Mouse (Mus musculus) heart, embryonic 16.5 days (tissue): ENCODE data around the gene Hey2. TPM values are rescaled to one million over a fixed set of nuclear protein-coding genes. Genes with fewer than 3 reads are reported as not detected.

Experiments used
- ATAC-seq: fragments of 200-750 bp; cut with Nextera tagmentation; replicated peaks from 2 replicates; pipeline ENCODE4 v1.8.0; 2017; ENCODE audit warnings: moderate number of reproducible peaks; ENCODE audit not compliant: insufficient read depth, low FRiP score; ENCODE audit errors: extremely low read depth
- H3K27ac ChIP-seq: fragments of 300-500 bp; sonication (generic); 2 replicates; pipeline ENCODE4 v1.5.1; 2014; ENCODE audit warnings: mild to moderate bottlenecking, low read length, control low read depth, moderate library complexity
- H3K27me3 ChIP-seq: fragments of 300-500 bp; sonication (generic); 2 replicates; pipeline ENCODE4 v1.6.1; 2014; ENCODE audit warnings: low read length, mixed read lengths; ENCODE audit not compliant: control insufficient read depth, insufficient read depth
- H3K36me3 ChIP-seq: fragments of 300-500 bp; sonication (generic); 2 replicates; pipeline ENCODE4 v1.6.1; 2014; ENCODE audit not compliant: control insufficient read depth, insufficient read depth
- H3K4me1 ChIP-seq: fragments of 300-500 bp; sonication (generic); 2 replicates; pipeline ENCODE4 v1.6.1; 2014; ENCODE audit warnings: low read length, mixed read lengths; ENCODE audit not compliant: control insufficient read depth, insufficient read depth
- H3K4me2 ChIP-seq: fragments of 300-500 bp; sonication (generic); 2 replicates; pipeline ENCODE4 v1.6.1; 2014; ENCODE audit warnings: low read depth, mild to moderate bottlenecking, control low read depth, low read length
- H3K4me3 ChIP-seq: fragments of 300-500 bp; sonication (generic); 2 replicates; pipeline ENCODE4 v1.5.1; 2014; ENCODE audit warnings: mild to moderate bottlenecking, control low read depth, low read length
- H3K9ac ChIP-seq: fragments of 300-500 bp; sonication (generic); 2 replicates; pipeline ENCODE4 v1.6.1; 2014; ENCODE audit warnings: low read length, control low read depth
- H3K9me3 ChIP-seq: fragments of 300-500 bp; sonication (generic); replicated peaks from 2 replicates; pipeline ENCODE4 v1.6.1; 2016; ENCODE audit warnings: low read length; ENCODE audit not compliant: control insufficient read depth
- WGBS: fragments of 180-500 bp; shearing (Covaris S2); extraction: QIAGEN DNeasy Blood & Tissue Kit; methylation state at CpG from one replicate; pipeline ENCODE4 v1.1.7; 2014; 5-methylcytosine and 5-hydroxymethylcytosine counted together
- polyA plus RNA-seq: library from polyadenylated mRNA; unstranded; fragments of >200 nt; fragmentation: Nextera tagmentation; extraction: Ambion mirVana; gene quantifications from 2 replicates; pipeline ENCODE4 v1.2.1, GENCODE M21; 2015

Gene Hey2
- polyA plus RNA-seq, 1 experiment from 2014 or later, result 49.0 TPM

DNA sequence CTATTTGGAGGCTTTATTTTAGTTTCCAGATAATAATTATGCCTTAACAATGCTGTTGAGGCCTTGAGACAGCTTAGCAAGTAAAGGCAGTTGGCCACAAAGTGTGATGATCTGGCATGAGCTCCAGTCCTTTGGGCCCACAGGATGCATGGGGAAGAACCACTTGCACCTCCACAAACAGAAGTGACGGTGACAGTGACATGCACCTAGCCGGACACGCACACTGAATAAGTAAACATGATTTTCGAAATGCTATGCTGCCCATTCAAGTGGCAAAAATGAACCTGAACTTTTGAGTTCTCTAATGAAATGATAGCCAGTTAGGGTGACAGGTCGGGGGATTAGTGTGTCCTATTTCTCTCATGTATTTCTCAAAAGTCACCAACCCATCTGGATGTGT, 1.8 kb downstream of the Hey2 start:
- 38% methylated on average over 5 of the region's 5 CpGs for WGBS
- H3K36me3 ChIP-seq, result peaks cover 10% of the 10 kb centered on the region; the same call in 1 of the 2 replicates
- H3K4me1 ChIP-seq, result 0 out of 2 replicates have a peak, but pooled peaks cover 2% of the 10 kb centered on the region
- H3K9ac ChIP-seq, result peak overlapping the region; percentile 83
- peak overlapping the region; percentile 66 for H3K4me2 ChIP-seq
- H3K9me3 ChIP-seq, result no peaks in the 10 kb centered on the region
- peak overlapping the region; percentile 95 for H3K27ac ChIP-seq
- H3K27me3 ChIP-seq, result no peaks in the 10 kb centered on the region
- H3K4me3 ChIP-seq, result peak overlapping the region; percentile 70
- no peak for ATAC-seq

DNA sequence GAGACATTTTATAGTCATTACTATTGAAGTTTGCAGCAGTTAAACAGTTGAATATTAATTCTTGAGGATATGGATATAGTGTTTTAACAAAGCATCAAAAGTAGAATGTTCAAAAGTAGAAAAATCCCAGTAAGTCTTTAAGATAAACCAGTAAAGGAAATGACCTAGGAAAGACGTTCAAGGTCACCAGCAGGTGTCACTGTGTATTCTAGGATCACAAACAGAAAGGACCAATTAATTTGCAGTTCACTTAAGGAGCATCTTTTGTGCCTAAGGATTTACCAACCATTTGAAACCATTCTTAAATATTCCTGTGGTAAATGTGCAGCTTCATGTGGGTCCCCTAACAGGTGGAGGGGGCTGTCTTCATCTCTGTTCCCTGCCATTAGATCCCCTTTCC, 4.4 kb downstream of the Hey2 start:
- Histone ChIP-seq H3K4me1 (no peaks in the 10 kb centered on the region), H3K27me3 (no peaks in the 10 kb centered on the region), H3K36me3 (peaks cover 26% of the 10 kb centered on the region; the same call in 1 of the 2 replicates), H3K4me3 (peak overlapping the region; percentile 36), H3K9me3 (no peaks in the 10 kb centered on the region), H3K4me2 (peak overlapping the region; percentile 62), H3K27ac (peak overlapping the region; percentile 72), H3K9ac (peak overlapping the region; percentile 61)
- no peak for ATAC-seq
- WGBS, result 6% methylated on average over 1 of the region's 1 CpGs

DNA sequence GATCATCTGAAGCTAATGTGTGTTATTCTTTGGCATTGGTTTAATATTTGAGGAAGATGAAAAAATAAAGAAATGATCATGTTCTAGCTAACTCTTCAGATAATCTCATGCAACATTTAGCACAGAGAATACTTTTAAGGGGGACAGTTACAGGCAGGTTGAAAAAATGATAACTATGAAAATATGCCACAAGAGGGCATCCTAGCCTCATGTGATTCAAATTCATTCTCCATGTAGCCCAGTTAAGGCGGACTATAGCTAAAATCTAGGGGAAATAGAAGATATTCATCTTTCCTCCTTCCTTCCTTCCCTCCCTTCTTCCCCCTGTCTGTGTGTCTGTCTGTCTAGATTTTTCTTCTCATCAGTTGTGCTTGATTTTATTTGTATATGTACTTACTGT, 17.6 kb downstream of the Hey2 start:
- Histone ChIP-seq H3K36me3 (no peaks in the 10 kb centered on the region), H3K4me1 (no peaks in the 10 kb centered on the region), H3K27ac (no peak overlapping the region), H3K27me3 (no peaks in the 10 kb centered on the region), H3K4me2 (no peak overlapping the region), H3K9me3 (no peaks in the 10 kb centered on the region), H3K9ac (no peak overlapping the region), H3K4me3 (no peak overlapping the region)
- no peak for ATAC-seq
- WGBS, result 8% methylated on average over 1 of the region's 1 CpGs

DNA sequence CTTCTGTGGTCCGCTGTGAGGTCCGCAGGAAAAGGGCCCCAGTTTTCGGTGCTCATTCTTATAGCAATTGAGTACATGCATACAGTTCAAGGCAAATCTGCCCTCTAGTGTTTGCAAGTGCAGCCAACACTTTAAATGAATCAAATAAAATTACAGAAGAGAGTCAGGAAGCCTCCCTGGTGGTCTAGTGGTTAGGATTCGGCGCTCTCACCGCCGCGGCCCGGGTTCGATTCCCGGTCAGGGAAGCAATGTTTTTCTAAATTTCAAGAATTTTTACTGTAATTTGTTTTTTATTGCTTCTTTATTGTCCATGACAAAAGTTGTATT, 31.7 kb downstream of the Hey2 start:
- H3K9me3 ChIP-seq, result peaks cover 3% of the 10 kb centered on the region; the same call in 1 of the 2 replicates
- 6% methylated on average over 11 of the region's 11 CpGs for WGBS

DNA sequence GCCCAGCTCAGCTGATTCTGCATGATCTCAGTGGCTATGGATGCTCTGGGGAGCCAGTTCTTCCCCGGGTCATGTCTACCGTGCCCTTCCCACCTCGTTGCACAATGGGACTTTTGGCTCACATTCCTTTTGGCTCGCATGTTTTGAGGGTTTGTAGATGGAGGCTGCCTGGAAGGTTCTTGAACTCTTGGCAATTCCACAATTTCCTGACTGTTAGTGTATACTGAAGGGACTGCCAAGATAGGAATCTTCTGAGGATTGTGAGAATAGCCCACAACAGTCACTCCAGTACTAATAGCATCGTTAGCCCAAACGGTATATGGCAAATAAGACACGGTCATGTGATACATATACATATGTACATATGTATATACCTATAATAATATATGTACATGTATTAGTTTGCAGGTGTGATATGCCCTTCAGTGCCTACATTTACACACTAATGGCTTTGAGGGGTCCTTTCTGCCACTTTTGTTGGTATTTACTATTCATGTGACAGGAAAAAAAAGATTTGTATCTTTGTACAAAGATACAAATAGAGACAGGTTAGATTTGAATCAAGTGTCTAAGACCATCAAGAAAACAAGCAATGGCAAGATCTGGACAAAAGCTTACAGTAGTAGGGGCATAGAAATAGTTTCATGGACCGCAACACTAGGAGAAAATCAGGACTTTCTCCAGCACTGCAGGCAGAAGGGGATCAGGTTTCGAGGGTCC, 32.2 kb downstream of the Hey2 start:
- no peak for ATAC-seq
- peak overlapping the region; percentile 74 for H3K9ac ChIP-seq

More for the DNA sequence above, 31.7 kb downstream of the Hey2 start:
- H3K4me2 ChIP-seq, result peak overlapping the region; percentile 65
- H3K27me3 ChIP-seq, result no peaks in the 10 kb centered on the region
- no peaks in the 10 kb centered on the region for H3K4me1 ChIP-seq
- ATAC-seq, result peak; percentile 92
- peak overlapping the region; percentile 74 for H3K9ac ChIP-seq
- no peak overlapping the region for H3K27ac ChIP-seq
- H3K36me3 ChIP-seq, result no peaks in the 10 kb centered on the region
- peak overlapping the region; percentile 61 for H3K4me3 ChIP-seq

DNA sequence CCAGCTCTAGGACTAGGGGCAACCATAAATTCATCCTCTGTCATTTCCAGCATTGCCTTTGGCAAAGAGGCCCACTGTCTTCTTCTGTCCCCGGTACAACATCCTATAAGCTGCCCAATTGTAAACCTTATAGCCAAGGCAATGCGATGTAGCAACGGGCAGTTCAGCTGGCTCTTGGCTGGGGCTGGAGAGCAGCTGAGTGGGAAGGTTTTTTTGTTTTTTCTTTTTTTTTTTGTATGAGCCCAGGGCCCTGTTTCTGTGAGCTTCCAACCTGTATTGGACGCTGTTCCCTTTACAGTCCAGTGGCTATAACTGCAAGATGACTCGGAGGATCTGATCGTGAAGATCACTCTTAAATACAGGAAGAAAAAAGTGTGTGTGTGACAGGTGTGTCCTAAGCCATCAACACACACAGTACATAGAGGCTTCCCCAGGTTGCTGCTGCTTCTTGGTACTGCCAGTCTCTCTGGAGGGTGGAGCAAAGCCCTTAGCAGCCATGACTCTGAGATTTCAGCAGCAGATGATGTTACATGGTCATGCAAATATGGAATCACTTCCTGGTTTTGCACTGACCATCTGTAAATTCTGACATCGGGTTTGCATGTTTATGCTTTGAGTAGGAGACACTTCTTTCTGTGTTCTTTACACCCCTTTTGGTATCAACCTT, 38.9 kb downstream of the Hey2 start:
- ATAC-seq, result no peak
- Histone ChIP-seq H3K4me1 (peaks cover 8% of the 10 kb centered on the region; the same call in 1 of the 2 replicates), H3K27me3 (no peaks in the 10 kb centered on the region), H3K9me3 (no peaks in the 10 kb centered on the region), H3K4me3 (peak overlapping the region; percentile 96), H3K9ac (peak overlapping the region; percentile 82), H3K27ac (peak overlapping the region; percentile 89), H3K4me2 (peak overlapping the region; percentile 82), H3K36me3 (no peaks in the 10 kb centered on the region)
- 39% methylated on average over 7 of the region's 7 CpGs for WGBS

More for the DNA sequence above, 32.2 kb downstream of the Hey2 start:
- no peaks in the 10 kb centered on the region for H3K4me1 ChIP-seq
- peak overlapping the region; percentile 65 for H3K4me2 ChIP-seq
- no peaks in the 10 kb centered on the region for H3K36me3 ChIP-seq
- no peaks in the 10 kb centered on the region for H3K27me3 ChIP-seq
- H3K9me3 ChIP-seq, result peaks cover 3% of the 10 kb centered on the region; the same call in 1 of the 2 replicates
- peak overlapping the region; percentile 61 for H3K4me3 ChIP-seq
- H3K27ac ChIP-seq, result no peak overlapping the region
- WGBS, result 35% methylated on average over 9 of the region's 9 CpGs

DNA sequence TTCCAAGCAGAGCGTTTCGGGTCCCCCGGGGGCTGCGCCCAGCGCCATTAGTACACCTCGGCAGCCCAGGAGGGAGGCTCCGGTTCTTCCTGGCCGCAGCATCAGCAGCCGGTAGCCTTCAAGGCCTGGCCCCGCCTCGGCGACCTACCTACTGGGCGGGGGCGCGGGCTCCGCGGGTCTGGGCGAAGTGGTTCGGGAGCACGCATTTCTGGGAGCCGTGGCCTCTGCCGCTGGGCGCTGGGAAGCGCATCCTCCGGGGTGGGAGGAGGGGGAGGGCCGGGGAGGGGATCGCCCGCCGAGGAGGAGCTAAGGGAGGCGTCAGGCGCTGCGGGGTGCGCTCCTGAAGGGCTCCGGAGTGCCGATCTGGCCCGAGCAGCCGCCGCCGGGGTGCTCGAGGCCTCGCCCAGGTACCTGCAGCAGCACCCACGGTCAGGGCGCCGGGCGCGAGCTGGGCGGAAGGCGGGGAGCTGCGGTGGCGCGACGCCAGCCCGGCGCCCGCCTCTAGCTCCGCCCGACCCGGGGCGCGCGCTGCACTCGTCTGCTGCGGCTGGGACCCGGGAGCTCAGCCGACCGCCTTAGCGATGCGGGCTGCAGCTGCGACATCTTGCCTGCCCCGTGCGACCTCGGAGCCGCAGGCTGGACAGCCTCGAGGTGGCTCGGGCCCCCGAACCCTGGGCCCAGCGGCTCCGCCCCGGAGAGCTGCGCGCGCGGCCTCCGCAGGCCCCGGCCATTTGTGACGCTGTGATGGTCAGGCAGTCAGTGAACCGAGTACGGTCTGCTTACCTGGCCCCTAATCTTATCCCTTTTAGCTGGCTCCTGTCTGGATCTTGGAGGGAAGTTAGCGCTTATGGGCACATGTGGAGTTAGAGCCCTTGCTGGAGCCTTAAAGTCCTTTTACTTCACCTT, 39.7 kb downstream of the Hey2 start, which contains the start of gene Ncoa7:
Gene Ncoa7, minus strand, starts transcription at position 646 of the 906 bp plus-strand sequence.
- Histone ChIP-seq H3K9ac (peak within 1 kb of the TSS; percentile 82), H3K27me3 (no peaks in the 10 kb centered on the region), H3K4me1 (peaks cover 8% of the 10 kb centered on the region; the same call in 1 of the 2 replicates), H3K36me3 (no peaks in the 10 kb centered on the region), H3K4me2 (peak within 1 kb of the TSS; percentile 82), H3K9me3 (no peaks in the 10 kb centered on the region), H3K27ac (peak within 1 kb of the TSS; percentile 89), H3K4me3 (peak within 1 kb of the TSS; percentile 96)
- ATAC-seq, result peak; percentile 90
- WGBS, result under 1% methylated on average over 78 of the region's 89 CpGs

DNA sequence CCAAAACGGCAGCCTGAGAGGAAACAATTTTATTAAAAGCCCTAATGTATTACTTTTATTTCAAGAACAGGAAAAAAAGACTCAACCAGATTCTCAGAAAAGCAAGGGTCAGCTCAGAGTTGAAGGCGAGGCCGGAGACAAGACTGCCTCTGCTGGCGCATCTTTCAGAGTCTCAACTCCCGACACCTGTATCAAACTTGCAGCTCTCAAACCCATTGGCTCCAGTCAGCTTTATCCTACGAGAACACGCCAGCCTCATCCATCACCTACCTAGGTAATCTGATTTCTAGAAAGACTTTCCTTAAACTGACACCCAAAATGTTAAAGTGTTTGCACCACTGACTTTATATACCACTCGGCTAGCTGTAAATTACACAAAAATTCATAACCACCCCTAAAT, 40.6 kb downstream of the Hey2 start:
- Histone ChIP-seq H3K27ac (peak overlapping the region; percentile 89; the same call in 1 of the 2 replicates), H3K9me3 (no peaks in the 10 kb centered on the region), H3K4me1 (peaks cover 8% of the 10 kb centered on the region; the same call in 1 of the 2 replicates), H3K9ac (peak overlapping the region; percentile 82), H3K4me2 (peak overlapping the region; percentile 82), H3K36me3 (no peaks in the 10 kb centered on the region), H3K4me3 (peak overlapping the region; percentile 96), H3K27me3 (no peaks in the 10 kb centered on the region)
- ATAC-seq, result no peak
- 10% methylated on average over 8 of the region's 8 CpGs for WGBS
